Mouse (Mus musculus): ENCODE measurements at regions not wholly inside any gene's neighbourhood (a gene's known extent, or its start where the extent isn't known, plus 50 kb on each side); places are given as distances from the start of the nearest gene placed in this dataset.

DNA sequence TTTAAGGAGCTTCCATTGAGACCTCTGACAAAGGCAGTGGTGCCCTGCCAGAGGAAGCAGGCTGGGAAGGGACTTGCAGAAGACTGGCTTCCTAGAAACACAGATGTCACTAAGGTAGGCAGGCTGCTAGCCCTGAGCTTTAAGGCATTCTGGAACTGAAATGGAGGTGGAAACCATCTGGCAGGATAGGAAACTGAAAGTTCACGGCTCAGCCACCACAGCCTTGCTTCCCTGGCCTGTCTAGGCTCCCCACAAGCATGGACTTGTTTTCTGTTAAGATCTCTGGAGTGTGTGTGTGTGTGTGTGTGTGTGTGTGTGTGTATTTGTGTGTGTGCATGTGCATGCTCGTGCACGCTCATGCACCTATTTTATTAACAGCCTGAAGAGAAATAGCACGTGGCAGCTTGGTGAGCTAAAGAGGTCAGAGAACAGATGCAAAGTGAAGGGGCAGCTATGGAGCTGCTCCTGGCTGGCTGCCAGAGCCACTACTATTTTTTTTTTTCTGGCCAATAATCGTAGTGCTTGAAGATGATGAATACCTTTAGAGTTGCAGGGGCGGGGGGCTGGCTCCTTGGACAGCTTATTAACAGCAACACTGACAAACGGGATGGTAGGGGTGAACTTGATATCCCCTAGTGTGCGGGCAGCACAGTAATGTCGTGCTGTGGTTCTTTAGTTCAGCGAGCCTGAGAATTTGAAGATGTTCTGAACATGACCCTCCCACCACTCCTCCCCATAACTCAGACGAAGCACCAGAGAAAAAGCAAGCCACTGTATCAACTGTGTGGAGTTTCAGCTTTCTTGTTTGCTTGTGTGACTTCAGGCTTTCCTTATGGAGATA lies 99.6 kb upstream of the Sesn3 start:
- DNase-seq (ENCODE audit: low spot score): peak; percentile 15

DNA sequence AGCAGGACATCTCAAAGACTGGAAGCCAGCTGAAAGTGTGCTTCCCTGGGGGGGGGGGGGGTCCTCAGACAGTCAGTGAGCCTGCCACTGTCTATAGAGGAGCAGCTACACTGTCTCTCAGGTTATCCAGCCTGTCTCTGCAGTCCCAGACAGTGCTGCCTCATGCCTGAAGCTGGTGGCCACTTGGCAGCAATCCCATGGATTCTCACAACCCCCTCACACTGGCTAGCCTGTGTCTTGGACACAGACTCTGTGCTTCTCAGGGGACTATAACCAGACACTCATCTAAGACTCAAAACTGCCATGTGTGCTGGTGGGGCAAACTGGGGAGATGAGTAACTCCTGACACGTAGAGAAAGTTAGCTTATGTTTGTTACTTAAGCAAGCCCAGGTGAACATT lies 95.1 kb upstream of the Sesn3 start:
- no peak for DNase-seq (ENCODE audit: low spot score)

DNA sequence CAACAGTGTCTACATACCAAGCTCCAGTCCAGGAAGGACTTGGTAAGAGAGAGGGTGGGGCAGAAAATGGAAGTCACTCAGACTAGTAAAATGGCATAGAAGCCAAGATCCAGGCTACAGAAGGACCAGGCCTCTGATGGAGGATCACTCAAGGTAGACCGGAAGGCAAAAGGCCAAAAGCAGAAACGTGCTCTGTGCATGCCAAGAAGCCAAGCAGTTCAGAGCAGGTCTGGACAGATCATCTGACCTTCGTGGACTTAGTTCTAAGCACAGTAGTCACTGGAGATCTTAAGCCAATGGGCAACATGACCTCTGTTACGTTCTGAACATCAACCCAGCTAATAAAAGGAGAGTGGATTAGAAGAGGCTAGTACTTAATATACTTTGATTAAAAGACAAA lies 90.6 kb upstream of the Sesn3 start:
- DNase-seq (ENCODE audit: low spot score): no peak

DNA sequence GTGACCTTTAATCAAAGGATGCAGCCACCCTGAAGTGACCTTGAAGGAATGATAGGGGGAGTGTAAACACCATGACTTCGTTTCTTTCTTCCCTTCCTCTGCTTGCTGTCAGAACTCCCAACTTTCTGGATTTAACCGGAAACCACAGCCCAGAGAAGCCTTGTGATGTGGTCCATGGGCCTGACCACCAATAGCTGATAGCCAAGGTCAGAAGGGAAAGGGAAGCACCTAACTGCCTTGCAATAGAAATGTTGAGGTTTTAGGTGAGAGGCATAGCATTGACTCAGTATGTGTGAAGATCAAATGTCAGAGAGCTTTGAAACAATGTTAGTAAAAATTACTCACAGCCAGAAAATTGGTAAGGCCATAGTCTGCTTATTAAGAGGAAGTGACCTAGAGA lies 89.2 kb upstream of the Sesn3 start:
- DNase-seq (ENCODE audit: low spot score): no peak

- DNase-seq (ENCODE audit: low spot score): no peak
Observed at GRCm38 (mm10) chr9:14187753-14188152, 87.1 kb upstream of the Sesn3 start.

- no peak for DNase-seq (ENCODE audit: low spot score)
Observed at GRCm38 (mm10) chr9:14188504-14188903, 86.4 kb upstream of the Sesn3 start.

GRCm38 (mm10) chr9:14190660-14191059 lies 84.2 kb upstream of the Sesn3 start:
- no peak for DNase-seq (ENCODE audit: low spot score)

DNA sequence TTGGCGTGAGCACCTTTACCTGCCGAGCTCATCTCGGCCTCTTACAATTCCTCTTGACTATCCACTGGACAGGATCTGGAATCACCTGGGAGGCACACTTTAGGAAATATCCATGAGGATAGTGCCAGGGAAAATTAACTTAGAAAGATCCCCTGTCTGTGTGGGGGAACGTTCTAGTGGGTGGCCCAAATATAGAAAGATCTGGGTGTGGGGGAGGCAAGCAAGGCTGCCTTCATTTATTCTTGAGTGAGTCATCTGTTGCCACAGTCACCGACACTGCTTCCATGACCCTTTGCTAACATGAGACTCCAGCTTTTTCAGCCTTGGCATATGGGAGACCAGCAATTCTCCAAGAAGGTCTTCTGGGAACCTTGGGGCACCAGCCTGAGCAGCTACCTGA lies 80.1 kb upstream of the Sesn3 start:
- DNase-seq (ENCODE audit: low spot score): no peak

DNA sequence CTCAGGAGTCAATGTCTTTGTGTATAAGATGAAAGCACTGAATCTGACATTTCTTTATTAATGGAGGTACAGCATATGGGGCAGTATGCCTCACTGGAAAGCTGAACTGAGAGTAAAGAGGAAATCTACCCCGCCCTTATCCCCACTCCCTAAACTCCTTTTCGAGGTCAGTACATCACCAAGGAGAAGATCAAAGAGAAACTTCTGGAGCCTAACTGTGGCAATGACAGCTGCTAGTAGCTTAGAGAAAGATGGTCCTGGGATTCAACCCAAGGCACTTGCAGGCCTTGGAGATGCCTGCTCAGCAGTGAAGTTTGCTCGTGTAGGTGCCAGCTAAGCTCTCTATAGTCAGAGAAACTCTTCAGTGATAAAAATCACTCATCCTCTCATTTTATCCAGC lies 75.8 kb upstream of the Sesn3 start:
- no peak for DNase-seq (ENCODE audit: low spot score)

DNA sequence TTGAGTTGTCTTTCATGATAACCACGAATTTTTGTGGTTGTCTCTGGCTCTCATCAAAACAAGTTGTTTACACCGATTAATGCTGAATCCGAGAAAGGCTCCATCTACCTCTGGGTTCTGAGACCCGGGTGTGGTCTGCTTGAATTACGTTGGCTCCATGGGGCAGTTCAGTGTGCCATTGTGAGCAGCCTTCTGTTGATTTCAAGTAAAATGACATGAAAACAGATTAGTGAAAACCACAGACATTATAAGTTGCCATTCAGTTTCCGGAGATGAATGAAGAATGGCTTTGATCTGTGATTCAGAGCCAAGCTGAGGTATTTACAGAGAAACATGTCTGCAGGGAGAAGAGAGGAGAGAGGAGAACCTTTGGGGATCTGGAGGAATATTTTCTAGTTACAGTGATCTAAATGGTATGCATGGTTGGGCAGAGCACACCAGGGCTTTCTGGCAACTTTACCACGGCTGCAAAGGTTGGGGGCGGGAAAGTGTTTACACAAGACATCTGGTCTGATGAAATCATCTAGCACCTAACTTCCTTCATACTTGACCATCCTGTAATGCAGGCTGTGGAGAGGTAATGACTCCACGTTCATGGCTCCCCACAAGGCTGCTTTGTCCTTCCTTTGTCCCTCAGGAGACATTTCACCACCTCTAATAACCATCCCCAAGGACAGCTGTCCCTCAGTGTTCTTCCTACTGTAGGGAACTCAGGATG lies 74.7 kb upstream of the Sesn3 start:
- DNase-seq (ENCODE audit: low spot score): no peak

- no peak for DNase-seq (ENCODE audit: low spot score)
Observed at GRCm38 (mm10) chr9:14200852-14201251, 74.0 kb upstream of the Sesn3 start.

DNA sequence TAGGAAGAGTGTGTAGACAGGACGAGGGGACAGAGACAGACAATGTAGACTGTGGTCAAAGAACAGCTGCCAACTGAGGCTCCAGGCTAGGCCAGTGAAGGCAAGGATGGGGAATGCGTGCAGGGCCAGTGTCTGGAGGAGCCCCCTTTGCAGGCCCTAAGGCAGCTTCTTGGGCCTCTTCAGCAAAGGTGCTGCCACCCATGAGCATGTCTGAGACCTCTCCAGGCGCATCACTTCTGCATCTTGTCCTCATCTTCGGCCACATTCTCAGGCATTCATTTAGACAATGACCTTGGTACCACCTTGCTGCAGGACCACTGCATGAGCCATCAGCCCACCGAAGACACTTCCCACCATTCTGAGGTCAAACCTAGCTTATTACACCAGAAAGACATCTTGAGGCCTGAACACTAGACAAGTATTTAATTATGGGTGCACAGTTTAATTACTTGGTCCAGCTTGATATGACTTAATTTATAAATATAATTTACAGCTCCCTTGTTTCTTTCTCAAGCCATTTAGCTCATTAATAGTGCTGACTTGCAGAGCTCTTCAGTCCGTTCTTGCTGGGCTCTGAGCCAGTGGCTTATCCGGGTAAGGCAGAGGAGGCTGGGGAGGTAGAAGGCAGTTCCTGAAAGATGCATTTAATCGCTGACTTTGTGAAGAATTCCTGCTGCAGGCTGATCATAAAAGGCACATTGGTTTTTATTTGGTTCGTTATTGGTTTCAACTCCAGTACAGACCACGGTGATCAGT lies 72.1 kb upstream of the Sesn3 start:
- DNase-seq (ENCODE audit: low spot score): no peak

DNA sequence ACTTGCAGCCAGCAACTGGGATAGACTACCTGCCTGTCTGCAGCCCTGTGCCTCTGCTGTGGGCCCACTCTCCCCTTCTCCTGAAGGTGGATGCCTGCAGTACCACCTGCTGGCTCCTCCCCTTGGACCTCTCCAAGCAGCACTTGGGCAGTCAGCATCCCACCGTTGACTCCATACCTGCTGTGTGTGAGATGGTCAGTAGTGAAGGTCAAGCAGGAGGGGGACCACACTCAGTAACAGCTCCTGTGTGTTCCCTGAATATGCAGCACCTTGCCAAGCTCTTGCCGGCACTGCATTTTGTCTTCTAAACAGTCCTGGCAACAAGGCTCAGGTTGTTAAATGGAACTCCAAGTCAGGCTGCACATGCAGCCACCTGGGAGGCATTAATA lies 71.6 kb upstream of the Sesn3 start:
- DNase-seq (ENCODE audit: low spot score): no peak

DNA sequence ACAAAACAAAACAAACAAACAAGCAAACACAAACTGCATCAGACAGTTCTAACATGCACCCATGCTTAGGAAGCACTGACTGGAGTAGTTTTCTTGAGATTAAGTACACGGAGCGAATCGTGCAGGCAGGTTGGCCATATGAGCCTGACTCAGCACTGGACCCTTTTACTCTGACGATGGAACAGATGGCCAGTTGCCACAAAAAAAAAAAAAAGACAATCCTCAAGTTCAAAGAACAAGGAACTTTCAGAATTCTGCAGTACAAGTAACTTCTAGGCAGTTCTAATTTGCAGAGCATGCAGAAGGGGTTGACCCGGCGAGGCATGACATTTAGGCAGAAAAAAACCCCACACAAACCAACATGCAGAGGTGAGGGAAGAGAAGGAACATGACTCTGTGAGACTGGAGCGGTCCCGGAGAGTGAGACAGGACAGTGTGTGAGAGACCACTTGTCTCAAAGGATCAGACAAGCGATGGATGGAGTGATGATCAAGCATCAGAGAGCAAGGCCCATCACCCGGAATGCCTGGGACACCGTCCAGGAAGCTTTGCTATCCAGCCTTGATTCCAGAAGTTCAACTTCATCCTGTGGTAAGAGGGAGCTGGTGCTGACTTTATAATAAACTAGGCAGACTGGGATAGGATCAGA lies 71.0 kb upstream of the Sesn3 start:
- DNase-seq (ENCODE audit: low spot score): no peak

DNA sequence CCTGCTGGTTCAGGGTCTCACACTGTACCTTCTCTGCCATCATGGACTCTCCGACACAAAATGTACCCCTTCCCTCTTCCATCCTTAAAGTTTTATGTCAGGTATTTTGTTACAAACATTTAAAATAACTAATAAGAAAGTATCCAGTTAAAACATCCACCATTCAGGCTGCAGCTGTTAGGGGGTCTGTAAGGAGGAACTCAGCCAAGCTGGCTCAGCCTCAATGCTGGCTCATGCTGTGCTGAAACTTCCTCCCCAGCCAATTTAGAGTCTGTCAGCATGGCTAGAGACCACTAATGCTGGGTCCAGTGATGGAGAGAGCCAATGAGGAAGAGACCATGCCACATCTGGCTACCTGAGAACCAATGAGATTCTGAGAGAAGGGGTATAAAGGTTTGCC lies 70.0 kb upstream of the Sesn3 start:
- no peak for DNase-seq (ENCODE audit: low spot score)

GRCm38 (mm10) chr9:14206838-14207560 lies 67.9 kb upstream of the Sesn3 start:
- DNase-seq (ENCODE audit: low spot score): no peak

DNA sequence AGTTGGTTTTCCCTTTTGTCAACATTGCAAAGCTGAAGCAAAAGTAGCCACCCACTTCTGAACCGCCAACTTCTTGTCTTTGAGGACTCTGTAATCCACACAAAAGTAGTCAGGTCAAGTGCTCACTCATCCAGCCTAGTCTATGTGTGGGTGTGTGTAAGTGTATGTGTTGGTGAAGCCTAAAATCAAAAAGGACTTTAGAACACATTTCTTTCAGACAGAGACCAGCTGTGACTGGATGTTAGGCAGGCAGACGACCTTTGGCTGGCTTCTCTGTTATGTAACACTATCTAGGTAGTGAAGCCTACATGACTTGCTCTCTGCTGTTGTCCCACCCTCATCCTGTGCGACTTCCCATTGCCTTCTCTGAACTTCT lies 67.3 kb upstream of the Sesn3 start:
- DNase-seq (ENCODE audit: low spot score): no peak

GRCm38 (mm10) chr9:14213283-14213682 lies 61.6 kb upstream of the Sesn3 start:
- no peak for DNase-seq (ENCODE audit: low spot score)

- no peak for DNase-seq (ENCODE audit: low spot score)
Observed at GRCm38 (mm10) chr9:14215171-14215782, 59.6 kb upstream of the Sesn3 start.

DNA sequence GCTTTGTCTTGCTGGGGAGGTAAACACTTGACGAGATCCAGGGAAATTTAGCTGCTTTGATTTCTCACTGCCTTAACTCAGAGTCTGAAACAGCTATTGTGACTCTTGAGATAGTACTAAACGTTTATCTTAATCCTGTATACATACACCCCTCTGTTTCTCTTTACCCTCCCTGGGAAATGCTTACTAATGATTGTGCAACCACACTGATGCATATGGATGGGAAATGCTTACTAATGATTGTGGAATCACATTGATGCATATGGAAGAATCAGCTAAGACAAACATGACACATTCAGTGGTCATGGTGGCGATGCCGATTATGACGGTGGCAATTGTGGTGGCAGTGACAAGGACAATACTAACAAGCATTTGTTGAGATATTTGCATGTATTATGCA lies 58.9 kb upstream of the Sesn3 start:
- no peak for DNase-seq (ENCODE audit: low spot score)

- no peak for DNase-seq (ENCODE audit: low spot score)
Observed at GRCm38 (mm10) chr9:14222936-14223335, 51.9 kb upstream of the Sesn3 start.

Measured in layer of hippocampus, adult 11-12 months (tissue).